12 mouse cellular contexts compared by ENCODE assay signal in genomic region chr12:17021125-17021524, GRCm38 (mm10). TPM values are rescaled to one million over a fixed set of nuclear protein-coding genes. Genes with fewer than 3 reads are reported as not detected.
DNase-seq lines count a peak whose midpoint lies in the region; TF ChIP-seq lines count a peak whose summit lies in the region.
"Not testable (repeated sequence)": the region's sequence is repeated elsewhere in the genome, so short reads cannot be mapped to it uniquely, and the experiment has no call there.
"Had no signal": no experiment of that assay in that cellular context is flagged by ENCODE, and none has a peak within 500 bp of the region (broad histone marks: within the 10 kb centered on the region; RNA-seq: fewer than 3 reads in every experiment).

No protein-coding gene starts in this region.

- TF ChIP-seq POLR2A in MEL (IDR thresholded peaks at IDR 0.05; ENCODE audit: control insufficient read depth in 1 of 2, insufficient read depth in 1 of 2, low read depth in 1 of 2, low read length in 2 of 2, poor library complexity in 1 of 2) = not testable (repeated sequence)

- TF ChIP-seq RAD21 in MEL (IDR thresholded peaks at IDR 0.05; ENCODE audit: low read depth, low read length) = not testable (repeated sequence)

- H3K9ac ChIP-seq in MEL (ENCODE audit: control insufficient read depth, low read depth, low read length, poor library complexity, severe bottlenecking) = peak overlapping the region; percentile 47

- H3K79me2 ChIP-seq in MEL (ENCODE audit: control insufficient read depth, insufficient read depth, low read length, poor library complexity) = not testable (repeated sequence)

- DNase-seq in MEL (ENCODE audit: low read depth, low spot score) = peak; percentile 66
- peak; percentile 70 for DNase-seq in MEL-GATA-1-ER (ENCODE audit: extremely low read depth, low read depth)

- peak in 1 of 2 experiments; percentile 41; a peak in 2 of 4 replicates for TF ChIP-seq EP300 in MEL (IDR thresholded peaks at IDR 0.05; ENCODE audit: low read depth in 1 of 2, low read length in 2 of 2)

- H3K9me3 ChIP-seq in MEL (replicated peaks; ENCODE audit: insufficient read depth, low read length) = not testable (repeated sequence)

- peaks cover 0 to 16% of the 10 kb centered on the region in 2 experiments; a peak in 2 of 4 replicates for H3K36me3 ChIP-seq in MEL (ENCODE audit: control insufficient read depth in 1 of 2, insufficient read depth in 2 of 2, low read length in 2 of 2)

- not testable (repeated sequence) for TF ChIP-seq CTCF in MEL (IDR thresholded peaks at IDR 0.05 in 2 of 3, conservative IDR thresholded peaks at IDR 0.05 in 1 of 3; ENCODE audit: control insufficient read depth in 1 of 3, insufficient read depth in 1 of 3, low read depth in 2 of 3, low read length in 3 of 3, poor library complexity in 1 of 3, severe bottlenecking in 1 of 3)

- peak overlapping the region; percentile 82 for H3K27ac ChIP-seq in MEL (ENCODE audit: control insufficient read depth, low read depth, low read length)

- H3K4me3 ChIP-seq in MEL (ENCODE audit: control insufficient read depth in 1 of 2, insufficient read depth in 1 of 2, low read depth in 2 of 2, low read length in 2 of 2) = peak overlapping the region; percentile 28 to 40

- not testable (repeated sequence) for H3K27me3 ChIP-seq in MEL (ENCODE audit: control insufficient read depth in 1 of 2, insufficient read depth in 2 of 2, low read length in 2 of 2)

- peaks cover 16 to 33% of the 10 kb centered on the region in 2 experiments for H3K4me1 ChIP-seq in MEL (ENCODE audit: control insufficient read depth in 1 of 2, insufficient read depth in 2 of 2, low read length in 2 of 2)

TF ChIP-seq in MEL, 35 proteins besides CTCF, POLR2A, EP300 and RAD21:
- TF ChIP-seq GATA1 (IDR thresholded peaks at IDR 0.05; ENCODE audit: low read depth, low read length) (peak; percentile 15; the same call in 1 of the 2 replicates), TAL1 (IDR thresholded peaks at IDR 0.05; ENCODE audit: low read length) (peak; percentile 48), ETS1 (IDR thresholded peaks at IDR 0.05; ENCODE audit: low read depth, low read length) (peak; percentile 89), SIN3A (IDR thresholded peaks at IDR 0.05; ENCODE audit: low read length) (0 out of 2 replicates have a peak, but pooled peaks have one; percentile 18), TCF12 (IDR thresholded peaks at IDR 0.05; ENCODE audit: low read depth, low read length) (peak; percentile 42; the same call in 1 of the 2 replicates)

RNA-seq across cellular contexts. Expression of gene 2410004P03Rik, which starts 9.6 kb away (rescaled TPM):
- total RNA-seq in MEL (2012; rRNA removed) = not detected in 2 replicates
- polyA plus RNA-seq in MEL (2012; ENCODE audit: insufficient read depth in 1 of 2, insufficient read length in 2 of 2, low read depth in 1 of 2, low replicate concordance in 2 of 2, missing spikeins in 1 of 2) = under 1 TPM in 1 of 2 experiments, not detected in 1; 0.03 TPM
- total RNA-seq: adrenal gland, adult 18-20 months; adrenal gland, adult 2 months; adrenal gland, adult 8-10 months; adrenal gland, postnatal 14 days; adrenal gland, postnatal 25 days; adrenal gland, postnatal 36 days; adrenal gland, postnatal 4 days; CH12.LX had no signal
- polyA plus RNA-seq: adrenal gland, adult 2 months; G1E; Patski had no signal

RNA-seq across cellular contexts. Expression of gene Pqlc3, which starts 20.9 kb away (rescaled TPM):
- total RNA-seq in MEL (2012; rRNA removed) = 5.2 and 5.7 TPM in 2 replicates
- 10 to 100 TPM in 1 of 2 experiments, not detected in 1; 13.1 TPM for polyA plus RNA-seq in MEL (2012; ENCODE audit: insufficient read depth in 1 of 2, insufficient read length in 2 of 2, low read depth in 1 of 2, low replicate concordance in 2 of 2, missing spikeins in 1 of 2)
